Mouse (Mus musculus) CH12.LX (cell line): Measurements from ENCODE around the gene Treml4. TPM values are rescaled to one million over a fixed set of nuclear protein-coding genes. Genes with fewer than 3 reads are reported as not detected.

Experiments
- DNase-seq: peaks from one replicate; pipeline ENCODE4 v3.0.0-alpha.2; 2013; ENCODE audit errors: extremely low read depth
- H3K27ac ChIP-seq: 2 replicates; pipeline ENCODE4 v1.5.1; 2012; ENCODE audit warnings: low read depth, mild to moderate bottlenecking, control low read depth, moderate library complexity; ENCODE audit not compliant: insufficient read depth
- H3K27me3 ChIP-seq: replicated peaks from 2 replicates; pipeline ENCODE3; 2012; ENCODE audit warnings: inconsistent platforms
- H3K36me3 ChIP-seq, 2 experiments: replicated peaks in 1 of 2; 2 replicates each; pipeline versions ENCODE3 to v1.6.1; 2012; ENCODE audit warnings: inconsistent platforms in 1 of 2, low read length in 1 of 2, mild to moderate bottlenecking in 1 of 2, mixed read lengths in 1 of 2, moderate library complexity in 1 of 2; ENCODE audit not compliant: control insufficient read depth in 1 of 2, insufficient read depth in 1 of 2
- H3K4me1 ChIP-seq, 2 experiments: 2 replicates each; pipeline ENCODE4 v1.6.1; 2012; ENCODE audit warnings: inconsistent platforms in 1 of 2, moderate library complexity in 1 of 2; ENCODE audit not compliant: insufficient read depth in 2 of 2, control insufficient read depth in 1 of 2
- H3K4me2 ChIP-seq: 2 replicates; pipeline ENCODE4 v1.6.1; 2012; ENCODE audit warnings: low read depth, mild to moderate bottlenecking, control low read depth; ENCODE audit not compliant: poor library complexity, insufficient read depth, severe bottlenecking
- H3K4me3 ChIP-seq, 3 experiments: fragments of 150-350 bp in 1 of 3; sonication (generic) in 1 of 3; replicated peaks in 1 of 3; 2 replicates each; pipeline versions ENCODE3 to v1.5.1; 2011 to 2012; ENCODE audit warnings: low read depth in 2 of 3, low read length in 2 of 3, mild to moderate bottlenecking in 2 of 3, moderate library complexity in 2 of 3, control low read depth in 1 of 3, improper control_type of control experiment in 1 of 3, inconsistent platforms in 1 of 3, mixed read lengths in 1 of 3; ENCODE audit not compliant: poor library complexity in 1 of 3
- H3K79me2 ChIP-seq: replicated peaks from 2 replicates; pipeline ENCODE4 v1.6.1; 2012; ENCODE audit warnings: mild to moderate bottlenecking, moderate library complexity; ENCODE audit not compliant: control insufficient read depth, poor library complexity, insufficient read depth, severe bottlenecking; ENCODE audit errors: extremely low read depth
- H3K9ac ChIP-seq: 2 replicates; pipeline ENCODE4 v1.6.1; 2012; ENCODE audit warnings: low read depth, mild to moderate bottlenecking, control low read depth, moderate library complexity; ENCODE audit not compliant: insufficient read depth
- H3K9me3 ChIP-seq: replicated peaks from 2 replicates; pipeline ENCODE3; 2012; ENCODE audit warnings: low read length, inconsistent platforms, mixed read lengths
- CTCF ChIP-seq, 2 experiments: IDR thresholded peaks in 1 of 2; conservative IDR thresholded peaks in 1 of 2; 2 replicates each; pipeline ENCODE4 v1.5.1; 2011 to 2012; ENCODE audit warnings: low read depth in 2 of 2, low read length in 2 of 2, improper control_type of control experiment in 1 of 2, inconsistent platforms in 1 of 2, mild to moderate bottlenecking in 1 of 2, moderate library complexity in 1 of 2
- ELF1 ChIP-seq: IDR thresholded peaks from 2 replicates; pipeline ENCODE4 v1.6.1; 2014; ENCODE audit warnings: low read depth, mild to moderate bottlenecking, inconsistent platforms, low read length, improper control_type of control experiment
- EP300 ChIP-seq: IDR thresholded peaks from 2 replicates; pipeline ENCODE4 v1.6.1; 2011; ENCODE audit warnings: low read length, improper control_type of control experiment
- HCFC1 ChIP-seq: IDR thresholded peaks from 2 replicates; pipeline ENCODE4 v1.6.1; 2012; ENCODE audit warnings: low read depth, mild to moderate bottlenecking, inconsistent platforms, low read length, improper control_type of control experiment
- IRF4 ChIP-seq: IDR thresholded peaks from 2 replicates; pipeline ENCODE4 v1.6.1; 2014; ENCODE audit warnings: low read depth, mild to moderate bottlenecking, inconsistent platforms, low read length, improper control_type of control experiment
- KAT2A ChIP-seq: IDR thresholded peaks from 2 replicates; pipeline ENCODE4 v1.6.1; 2012; ENCODE audit warnings: low read length, improper control_type of control experiment, inconsistent platforms; ENCODE audit not compliant: insufficient replicate concordance
- MAFK ChIP-seq: IDR thresholded peaks from 2 replicates; pipeline ENCODE4 v1.6.1; 2011; ENCODE audit warnings: low read length, improper control_type of control experiment; ENCODE audit not compliant: insufficient replicate concordance
- MAX ChIP-seq: IDR thresholded peaks from 2 replicates; pipeline ENCODE4 v1.6.1; 2011; ENCODE audit warnings: low read length, improper control_type of control experiment
- MAZ ChIP-seq: IDR thresholded peaks from 2 replicates; pipeline ENCODE4 v1.6.1; 2012; ENCODE audit warnings: low read depth, mild to moderate bottlenecking, inconsistent platforms, low read length, improper control_type of control experiment, moderate library complexity
- MXI1 ChIP-seq: IDR thresholded peaks from 2 replicates; pipeline ENCODE4 v1.6.1; 2011; ENCODE audit warnings: mild to moderate bottlenecking, low read depth, low read length, improper control_type of control experiment
- NELFE ChIP-seq: IDR thresholded peaks from 2 replicates; pipeline ENCODE4 v1.6.1; 2011; ENCODE audit warnings: low read depth, low read length, improper control_type of control experiment
- NRF1 ChIP-seq: IDR thresholded peaks from 2 replicates; pipeline ENCODE4 v1.6.1; 2014; ENCODE audit warnings: low read depth, mild to moderate bottlenecking, inconsistent platforms, low read length, improper control_type of control experiment, moderate library complexity
- POLR2A ChIP-seq: IDR thresholded peaks from 2 replicates; pipeline ENCODE4 v1.6.1; 2011; ENCODE audit warnings: low read depth, mild to moderate bottlenecking, improper control_type of control experiment, low read length
- POLR2AphosphoS2 ChIP-seq: IDR thresholded peaks from 2 replicates; pipeline ENCODE4 v1.6.1; 2011; ENCODE audit warnings: low read depth, low read length, improper control_type of control experiment
- RAD21 ChIP-seq: IDR thresholded peaks from 2 replicates; pipeline ENCODE4 v1.6.1; 2011; ENCODE audit warnings: low read depth, mild to moderate bottlenecking, low read length, improper control_type of control experiment, moderate library complexity
- RCOR1 ChIP-seq: conservative IDR thresholded peaks from 2 replicates; pipeline ENCODE4 v1.6.1; 2012; ENCODE audit warnings: low read depth, mild to moderate bottlenecking, inconsistent platforms, low read length, improper control_type of control experiment
- TBP ChIP-seq: conservative IDR thresholded peaks from 2 replicates; pipeline ENCODE4 v1.6.1; 2011; ENCODE audit warnings: low read depth, low read length, improper control_type of control experiment
- TCF12 ChIP-seq: IDR thresholded peaks from 2 replicates; pipeline ENCODE4 v1.6.1; 2014; ENCODE audit warnings: low read depth, mild to moderate bottlenecking, inconsistent platforms, low read length, improper control_type of control experiment
- UBTF ChIP-seq: IDR thresholded peaks from 2 replicates; pipeline ENCODE4 v1.6.1; 2012; ENCODE audit warnings: low read depth, mild to moderate bottlenecking, inconsistent platforms, low read length, improper control_type of control experiment, moderate library complexity
- USF1 ChIP-seq: IDR thresholded peaks from 2 replicates; pipeline ENCODE4 v1.6.1; 2014; ENCODE audit warnings: low read depth, mild to moderate bottlenecking, inconsistent platforms, low read length, improper control_type of control experiment
- USF2 ChIP-seq: conservative IDR thresholded peaks from 2 replicates; pipeline ENCODE4 v1.6.1; 2011; ENCODE audit warnings: low read depth, low read length, improper control_type of control experiment
- ZC3H11A ChIP-seq: IDR thresholded peaks from 2 replicates; pipeline ENCODE4 v1.6.1; 2012; ENCODE audit warnings: low read depth, mild to moderate bottlenecking, inconsistent platforms, low read length, improper control_type of control experiment
- ZKSCAN1 ChIP-seq: IDR thresholded peaks from 2 replicates; pipeline ENCODE4 v1.6.1; 2012; ENCODE audit warnings: low read depth, inconsistent platforms, low read length, improper control_type of control experiment, borderline replicate concordance
- ZMIZ1 ChIP-seq: IDR thresholded peaks from 2 replicates; pipeline ENCODE4 v1.6.1; 2012; ENCODE audit warnings: low read depth, mild to moderate bottlenecking, inconsistent platforms, low read length, improper control_type of control experiment
- ZNF384 ChIP-seq: IDR thresholded peaks from 2 replicates; pipeline ENCODE4 v1.6.1; 2012; ENCODE audit warnings: low read depth, low read length, improper control_type of control experiment, inconsistent platforms
- dilution Hi-C: fragments of 300-500 bp; cut with MboI; formaldehyde crosslinking; loops from 2 replicates; pipeline ENCODE4 v1.14.3; 2020; ENCODE audit warnings: low sequenced_read_pairs; ENCODE audit not compliant: extremely low pct_unique_long_range_greater_than_20kb, extremely low pct_ligation_motif_present
- in situ Hi-C: fragments of 300-500 bp; cut with MboI; formaldehyde crosslinking; loops from 3 replicates; pipeline ENCODE4 v1.14.3; 2019; ENCODE audit warnings: low sequenced_read_pairs, low pct_ligation_motif_present, low pct_unique_long_range_greater_than_20kb, mixed read lengths
- polyA plus RNA-seq: library from polyadenylated mRNA; unstranded; fragments of >175 nt; gene quantifications from 2 replicates; pipeline ENCODE4 v1.2.1, GENCODE M21; 2012; ENCODE audit warnings: low read depth; ENCODE audit not compliant: insufficient read length
- total RNA-seq, 2 experiments: library from RNA; depleted of rRNA; stranded (reverse); fragments of 300-350 nt in 1 of 2; fragments of >200 nt in 1 of 2; gene quantifications; 2 replicates each; pipeline ENCODE4 v1.2.3; 2012 to 2014

Gene Treml4
- total and polyA plus RNA-seq, 3 experiments, result 0.13 to 1.1 (median 0.55) TPM

DNA sequence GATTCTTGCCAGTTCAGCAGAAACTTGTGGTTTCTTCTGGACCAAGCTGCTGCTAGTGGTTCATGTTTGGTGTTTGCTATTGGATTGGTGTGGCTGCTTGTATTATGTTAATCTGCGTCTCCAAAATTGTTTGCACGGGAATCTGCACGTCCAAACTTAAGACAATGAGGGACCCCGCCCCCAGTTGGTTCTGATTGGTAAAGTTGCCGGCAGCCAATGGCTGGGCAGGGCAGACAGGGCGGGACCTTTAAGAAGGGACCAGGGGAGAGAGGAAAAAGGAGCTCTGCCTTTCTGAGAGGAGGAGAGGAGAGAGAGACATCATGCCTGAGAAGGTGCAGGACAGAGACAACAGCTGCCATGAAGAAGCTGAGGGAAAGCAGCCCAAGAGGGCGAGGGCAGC, 11.6 kb downstream of the Treml4 start:
- in situ Hi-C loops, result loop anchor here (25.0 kb wide), 1 partner anchor 163 kb away; no protein-coding TSS in a partner anchor
- no peak overlapping the region for H3K4me2 ChIP-seq

DNA sequence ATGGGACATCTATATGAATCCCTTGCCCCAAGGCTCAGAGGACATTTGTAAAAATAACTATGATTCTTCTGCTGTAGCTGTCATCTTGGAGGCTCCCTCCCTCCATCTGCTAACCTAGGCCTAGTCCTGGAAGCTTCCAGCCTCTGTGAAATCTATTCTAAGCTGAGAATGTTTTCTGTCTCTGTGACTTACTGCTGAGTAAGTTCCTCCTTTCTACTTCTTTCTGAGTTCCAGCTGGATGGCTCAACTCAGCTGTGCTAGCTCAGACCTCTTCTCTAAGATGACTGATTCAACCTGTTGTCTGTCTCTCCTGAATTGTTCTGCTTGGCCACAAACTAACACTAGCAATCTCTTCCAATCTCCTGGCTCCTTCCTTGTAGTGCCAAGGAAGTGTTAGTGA, 14.3 kb downstream of the Treml4 start:
- no peaks in the 10 kb centered on the region for H3K79me2 ChIP-seq
- H3K4me3 ChIP-seq, result no peak overlapping the region
- no peak overlapping the region for H3K9ac ChIP-seq
- in situ Hi-C loops (loop anchor here (25.0 kb wide), 1 partner anchor 166 kb away; no protein-coding TSS in a partner anchor), dilution Hi-C loops (no loop called here)
- no peak overlapping the region for H3K27ac ChIP-seq
- no peaks in the 10 kb centered on the region for H3K27me3 ChIP-seq
- H3K36me3 ChIP-seq, result no peaks in the 10 kb centered on the region
- H3K4me1 ChIP-seq, result peaks cover 0 to 29% of the 10 kb centered on the region in 2 experiments; a peak in 2 of 4 replicates
- no peak for TF ChIP-seq ZC3H11A
- no peak for TF ChIP-seq CTCF (conservative IDR thresholded peaks at IDR 0.05 in 1 of 2, IDR thresholded peaks at IDR 0.05 in 1 of 2; ENCODE audit: low read depth in 2 of 2, low read length in 2 of 2)
- TF ChIP-seq KAT2A, result no peak
- TF ChIP-seq USF2, result no peak
- TF ChIP-seq USF1, result no peak
- TF ChIP-seq ZKSCAN1, result no peak
- no peak for TF ChIP-seq TBP
- no peak for TF ChIP-seq UBTF
- TF ChIP-seq MXI1, result no peak
- TF ChIP-seq MAZ, result no peak
- TF ChIP-seq IRF4, result no peak
- no peak for TF ChIP-seq ZNF384
- TF ChIP-seq RCOR1, result no peak
- TF ChIP-seq EP300, result no peak
- no peak for TF ChIP-seq ELF1
- H3K4me2 ChIP-seq, result no peak overlapping the region
- DNase-seq, result no peak
- H3K9me3 ChIP-seq, result no peaks in the 10 kb centered on the region

More for the DNA sequence above, 11.6 kb downstream of the Treml4 start:
- Histone ChIP-seq H3K4me3 (no peak overlapping the region), H3K79me2 (no peaks in the 10 kb centered on the region), H3K9me3 (no peaks in the 10 kb centered on the region), H3K36me3 (no peaks in the 10 kb centered on the region), H3K27ac (no peak overlapping the region), H3K9ac (no peak overlapping the region), H3K4me1 (peaks cover 0 to 29% of the 10 kb centered on the region in 2 experiments; a peak in 2 of 4 replicates), H3K27me3 (no peaks in the 10 kb centered on the region)
- dilution Hi-C loops, result no loop called here
- TF ChIP-seq HCFC1 (no peak), POLR2A (no peak), TBP (no peak), ELF1 (no peak), POLR2AphosphoS2 (no peak), NELFE (no peak), ZNF384 (no peak), USF1 (no peak), RAD21 (no peak), TCF12 (no peak), MAFK (no peak), ZMIZ1 (no peak), MXI1 (no peak), NRF1 (no peak), MAX (no peak)
- DNase-seq, result no peak
